Mouse (Mus musculus) midbrain, embryonic 12.5 days (tissue): ENCODE measurements around the gene Bcl2l11. TPM values are rescaled to one million over a fixed set of nuclear protein-coding genes. Genes with fewer than 3 reads are reported as not detected.

Source experiments
- ATAC-seq: fragments of 200-750 bp; cut with Nextera tagmentation; 2 replicates; pipeline ENCODE4 v1.8.0; 2017; ENCODE audit warnings: low read depth, moderate TSS enrichment, moderate library complexity; ENCODE audit not compliant: low FRiP score
- H3K27ac ChIP-seq: fragments of 300-500 bp; sonication (generic); replicated peaks from 2 replicates; pipeline ENCODE4 v1.5.1; 2016; ENCODE audit warnings: mild to moderate bottlenecking
- H3K27me3 ChIP-seq: fragments of 300-500 bp; sonication (generic); 2 replicates; pipeline ENCODE4 v1.6.1; 2016; ENCODE audit warnings: mild to moderate bottlenecking
- H3K36me3 ChIP-seq: fragments of 300-500 bp; sonication (generic); 2 replicates; pipeline ENCODE4 v1.6.1; 2016
- H3K4me1 ChIP-seq: fragments of 300-500 bp; sonication (generic); 2 replicates; pipeline ENCODE4 v1.6.1; 2016
- H3K4me2 ChIP-seq: fragments of 300-500 bp; sonication (generic); replicated peaks from 2 replicates; pipeline ENCODE4 v1.6.1; 2016; ENCODE audit warnings: mild to moderate bottlenecking, moderate library complexity
- H3K4me3 ChIP-seq: fragments of 300-500 bp; sonication (generic); 2 replicates; pipeline ENCODE4 v1.5.1; 2016; ENCODE audit warnings: mild to moderate bottlenecking
- H3K9ac ChIP-seq: fragments of 300-500 bp; sonication (generic); replicated peaks from 2 replicates; pipeline ENCODE4 v1.6.1; 2016; ENCODE audit warnings: mild to moderate bottlenecking, moderate library complexity
- H3K9me3 ChIP-seq: fragments of 300-500 bp; sonication (generic); 2 replicates; pipeline ENCODE4 v1.6.1; 2016; ENCODE audit warnings: mild to moderate bottlenecking
- WGBS: fragments of 180-500 bp; shearing (Covaris S2); methylation state at CpG from one replicate; pipeline ENCODE4 v1.1.7; 2016; 5-methylcytosine and 5-hydroxymethylcytosine counted together
- polyA plus RNA-seq: library from polyadenylated mRNA; unstranded; fragments of >200 nt; fragmentation: Nextera tagmentation; extraction: Ambion mirVana; gene quantifications from 2 replicates; pipeline ENCODE4 v1.2.1, GENCODE M21; 2016

Bcl2l11 gene
- polyA plus RNA-seq, 1 experiment from 2014 or later: 24.7 TPM

DNA sequence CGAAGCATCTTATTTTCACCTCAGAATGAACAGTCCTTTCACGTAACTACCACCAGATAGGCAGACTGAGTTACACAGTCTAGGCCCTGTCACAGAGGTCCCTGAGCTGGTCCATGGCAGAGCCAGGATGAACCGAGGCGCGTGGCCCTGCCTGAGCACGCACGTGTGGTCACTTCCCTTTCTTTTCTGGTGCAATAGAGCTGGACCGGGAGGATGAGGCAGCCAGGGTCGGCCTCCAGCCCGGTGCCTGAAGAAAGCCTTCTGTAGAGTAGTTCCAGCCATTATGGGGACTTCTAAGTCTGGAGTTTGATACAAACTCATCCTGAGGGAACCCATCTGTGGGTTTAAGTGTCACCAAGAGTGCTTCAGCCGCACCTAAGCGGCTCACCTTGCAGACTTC lies 42.1 kb downstream of the Bcl2l11 start:
- no peak for ATAC-seq

GRCm38 (mm10) chr2:128169486-128169885 lies 43.6 kb downstream of the Bcl2l11 start:
- WGBS: 83% methylated on average over 5 of the region's 5 CpGs
- H3K4me3 ChIP-seq: no peak overlapping the region
- peaks cover 7% of the 10 kb centered on the region; the same call in 1 of the 2 replicates for H3K4me1 ChIP-seq
- H3K4me2 ChIP-seq: no peak overlapping the region
- H3K9ac ChIP-seq: no peak overlapping the region
- no peaks in the 10 kb centered on the region for H3K9me3 ChIP-seq
- no peak for ATAC-seq
- no peak overlapping the region for H3K27ac ChIP-seq
- H3K36me3 ChIP-seq: no peaks in the 10 kb centered on the region
- no peaks in the 10 kb centered on the region; the same call in 1 of the 2 replicates for H3K27me3 ChIP-seq

More for the DNA sequence above, 42.1 kb downstream of the Bcl2l11 start:
- Histone ChIP-seq H3K4me1 (peaks cover 7% of the 10 kb centered on the region; the same call in 1 of the 2 replicates), H3K27me3 (no peaks in the 10 kb centered on the region), H3K27ac (no peak overlapping the region), H3K4me2 (no peak overlapping the region), H3K9ac (no peak overlapping the region), H3K4me3 (no peak overlapping the region), H3K9me3 (no peaks in the 10 kb centered on the region), H3K36me3 (no peaks in the 10 kb centered on the region)
- 96% methylated on average over 12 of the region's 12 CpGs for WGBS

DNA sequence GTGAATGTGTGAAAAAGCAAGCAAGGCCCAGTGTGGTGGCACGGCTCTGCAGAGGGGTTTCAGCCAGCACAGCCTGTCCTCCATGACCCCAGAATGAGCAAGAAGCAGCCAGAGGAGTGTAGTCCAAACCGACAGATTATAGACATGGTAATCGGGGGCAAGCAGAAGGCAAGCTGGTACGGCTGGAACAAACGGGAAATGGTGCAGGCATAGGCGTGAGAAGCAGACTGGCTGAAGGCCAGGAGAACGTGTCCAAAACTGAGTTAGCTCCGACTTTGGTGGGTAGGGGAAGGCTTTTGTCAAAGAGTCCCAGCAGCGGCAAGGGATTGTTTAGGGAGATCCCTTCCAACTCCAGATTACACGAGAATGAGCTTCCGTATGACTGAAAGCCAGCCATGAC lies 44.1 kb downstream of the Bcl2l11 start:
- Histone ChIP-seq H3K36me3 (no peaks in the 10 kb centered on the region), H3K4me1 (peaks cover 7% of the 10 kb centered on the region; the same call in 1 of the 2 replicates), H3K9ac (no peak overlapping the region), H3K27me3 (no peaks in the 10 kb centered on the region; the same call in 1 of the 2 replicates), H3K4me2 (no peak overlapping the region), H3K9me3 (no peaks in the 10 kb centered on the region), H3K27ac (no peak overlapping the region), H3K4me3 (no peak overlapping the region)
- no peak for ATAC-seq
- WGBS: 90% methylated on average over 11 of the region's 11 CpGs

- Histone ChIP-seq H3K4me1 (peaks cover 7% of the 10 kb centered on the region; the same call in 1 of the 2 replicates), H3K27ac (no peak overlapping the region), H3K4me2 (no peak overlapping the region), H3K9me3 (no peaks in the 10 kb centered on the region), H3K4me3 (no peak overlapping the region), H3K36me3 (no peaks in the 10 kb centered on the region), H3K9ac (no peak overlapping the region), H3K27me3 (no peaks in the 10 kb centered on the region; the same call in 1 of the 2 replicates)
- no peak for ATAC-seq
- WGBS: 89% methylated on average over 3 of the region's 3 CpGs
Measured at GRCm38 (mm10) chr2:128170614-128171013, 44.8 kb downstream of the Bcl2l11 start.

DNA sequence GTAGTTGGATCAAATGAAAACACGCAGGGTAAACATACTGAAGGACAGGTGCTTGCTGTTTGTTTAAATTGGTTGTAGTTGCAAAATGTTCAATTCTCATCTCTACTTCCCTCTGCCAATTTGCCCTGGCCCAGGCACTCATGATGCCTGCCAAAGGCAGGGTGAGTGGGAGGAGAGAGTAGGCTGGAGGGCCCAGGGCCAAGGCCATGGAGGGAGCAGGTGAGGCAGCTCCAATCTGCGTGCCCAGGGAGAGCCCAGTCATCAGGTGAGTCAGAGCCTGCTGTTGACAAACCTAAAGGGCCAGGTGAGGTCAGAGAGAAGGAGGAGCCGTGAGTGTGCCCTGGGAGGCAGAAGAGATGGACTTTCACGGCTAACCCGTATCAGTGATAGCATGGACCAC lies 46.4 kb downstream of the Bcl2l11 start:
- H3K4me1 ChIP-seq: peaks cover 9% of the 10 kb centered on the region
- H3K27ac ChIP-seq: no peak overlapping the region
- 95% methylated on average over 5 of the region's 5 CpGs for WGBS
- H3K36me3 ChIP-seq: no peaks in the 10 kb centered on the region
- no peak overlapping the region for H3K9ac ChIP-seq
- no peak overlapping the region for H3K4me2 ChIP-seq
- no peaks in the 10 kb centered on the region; the same call in 1 of the 2 replicates for H3K27me3 ChIP-seq
- no peaks in the 10 kb centered on the region for H3K9me3 ChIP-seq
- H3K4me3 ChIP-seq: no peak overlapping the region
- no peak for ATAC-seq

DNA sequence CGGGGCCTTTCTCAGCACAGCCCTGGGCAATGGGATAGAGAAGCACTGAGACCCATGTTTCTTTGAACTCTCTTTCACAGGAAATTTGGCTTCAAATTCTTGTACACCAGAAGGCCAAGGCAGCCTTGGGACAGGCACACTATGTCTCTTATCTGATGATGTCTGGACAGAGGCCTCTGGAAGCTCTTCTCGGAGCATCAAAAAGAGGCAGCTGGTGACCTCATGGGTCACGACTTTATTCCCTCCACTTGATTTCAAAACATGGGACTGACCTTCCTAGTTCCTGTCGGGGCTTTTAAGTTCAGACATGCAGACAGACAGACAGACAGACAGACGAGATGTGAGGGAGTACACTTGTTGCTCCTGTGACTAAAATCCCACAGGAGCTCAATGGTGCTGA lies 48.3 kb downstream of the Bcl2l11 start:
- Histone ChIP-seq H3K4me1 (peaks cover 14% of the 10 kb centered on the region), H3K9me3 (no peaks in the 10 kb centered on the region), H3K9ac (no peak overlapping the region), H3K4me3 (no peak overlapping the region), H3K4me2 (no peak overlapping the region), H3K27ac (no peak overlapping the region), H3K27me3 (no peaks in the 10 kb centered on the region; the same call in 1 of the 2 replicates), H3K36me3 (no peaks in the 10 kb centered on the region)
- 67% methylated on average over 5 of the region's 5 CpGs for WGBS
- ATAC-seq: no peak

DNA sequence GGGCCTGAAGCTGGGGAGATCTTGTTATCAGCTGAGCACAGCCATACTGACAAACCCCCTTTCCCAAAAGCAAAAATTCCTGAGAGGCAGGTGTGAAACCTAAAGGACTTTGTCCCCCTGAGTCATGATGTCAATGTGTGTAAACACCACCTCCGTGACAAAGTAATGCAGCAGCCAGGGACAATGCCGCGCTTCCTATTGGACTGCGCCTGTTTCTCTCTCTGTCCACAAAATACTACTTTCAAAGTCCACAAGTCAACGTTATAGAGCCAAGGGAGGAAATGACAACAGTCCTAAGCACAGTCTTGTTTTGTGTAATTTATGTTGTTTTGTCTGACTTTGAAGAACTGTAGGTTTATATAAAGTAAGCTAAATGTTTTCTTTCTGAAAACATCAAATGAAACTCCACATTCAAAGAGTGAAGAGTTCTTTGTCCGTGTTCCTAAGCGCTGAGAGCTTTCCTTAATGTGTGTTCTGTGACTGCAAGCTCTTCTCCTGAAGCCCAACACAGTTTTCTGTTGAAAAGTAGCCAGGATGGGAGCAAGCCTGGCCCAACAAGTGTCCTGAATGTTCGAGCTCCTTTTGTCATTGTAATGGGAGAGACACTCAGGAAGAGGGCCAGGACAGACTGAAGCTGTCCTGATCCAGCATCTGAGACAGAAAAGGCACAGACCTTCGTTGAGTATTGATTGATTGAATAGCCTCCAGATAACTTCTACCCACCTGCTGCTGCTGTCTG lies 48.9 kb downstream of the Bcl2l11 start:
- H3K4me1 ChIP-seq: peaks cover 16% of the 10 kb centered on the region
- 76% methylated on average over 9 of the region's 9 CpGs for whole genome bisulfite sequencing
- no peaks in the 10 kb centered on the region for H3K9me3 ChIP-seq
- H3K36me3 ChIP-seq: no peaks in the 10 kb centered on the region
- no peak overlapping the region for H3K27ac ChIP-seq
- ATAC-seq: no peak
- H3K9ac ChIP-seq: no peak overlapping the region
- no peak overlapping the region for H3K4me2 ChIP-seq
- H3K27me3 ChIP-seq: no peaks in the 10 kb centered on the region; the same call in 1 of the 2 replicates
- H3K4me3 ChIP-seq: no peak overlapping the region

- no peak for ATAC-seq
- Histone ChIP-seq H3K27me3 (no peaks in the 10 kb centered on the region; the same call in 1 of the 2 replicates), H3K9ac (no peak overlapping the region), H3K4me3 (no peak overlapping the region), H3K36me3 (no peaks in the 10 kb centered on the region), H3K27ac (no peak overlapping the region), H3K4me1 (peaks cover 21% of the 10 kb centered on the region), H3K4me2 (no peak overlapping the region), H3K9me3 (no peaks in the 10 kb centered on the region)
- 97% methylated on average over 6 of the region's 6 CpGs for WGBS
Measured at GRCm38 (mm10) chr2:128175625-128176024, 49.8 kb downstream of the Bcl2l11 start.

DNA sequence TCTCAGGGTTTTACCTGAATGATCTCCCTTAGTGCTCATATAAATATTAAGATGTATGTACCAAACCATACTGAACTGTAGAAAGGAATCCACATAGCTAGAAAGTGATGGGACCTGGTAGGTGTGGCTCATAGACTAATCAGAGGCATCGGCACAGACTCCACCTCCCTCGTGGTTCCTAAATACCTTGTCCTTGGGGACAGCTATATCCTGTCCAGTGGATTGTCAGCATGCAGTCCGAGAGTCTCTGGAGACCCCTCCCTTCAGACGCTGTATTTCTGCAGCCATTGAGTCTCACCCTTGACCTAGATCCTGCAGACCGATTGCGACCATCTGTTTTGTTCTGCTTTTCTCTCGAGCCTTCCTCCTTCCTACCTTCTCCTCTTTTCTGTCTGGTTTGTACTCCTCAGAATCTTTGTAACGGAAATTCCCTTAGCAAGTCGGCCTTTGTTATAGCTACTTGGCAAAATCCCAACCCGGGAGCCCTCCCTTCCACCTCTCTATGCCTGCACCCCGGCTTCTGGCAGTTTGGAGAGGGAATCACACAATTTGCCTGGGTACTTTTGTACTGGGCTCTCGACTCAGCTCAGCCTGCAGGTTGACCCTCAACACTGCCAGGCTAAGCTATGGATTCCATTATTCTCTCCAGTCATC lies 50.7 kb downstream of the Bcl2l11 start:
- Histone ChIP-seq H3K4me1 (peaks cover 21% of the 10 kb centered on the region), H3K27ac (no peak overlapping the region), H3K9me3 (no peaks in the 10 kb centered on the region), H3K27me3 (no peaks in the 10 kb centered on the region; the same call in 1 of the 2 replicates), H3K4me3 (no peak overlapping the region), H3K4me2 (no peak overlapping the region), H3K9ac (no peak overlapping the region), H3K36me3 (no peaks in the 10 kb centered on the region)
- WGBS: 61% methylated on average over 12 of the region's 12 CpGs
- ATAC-seq: no peak

DNA sequence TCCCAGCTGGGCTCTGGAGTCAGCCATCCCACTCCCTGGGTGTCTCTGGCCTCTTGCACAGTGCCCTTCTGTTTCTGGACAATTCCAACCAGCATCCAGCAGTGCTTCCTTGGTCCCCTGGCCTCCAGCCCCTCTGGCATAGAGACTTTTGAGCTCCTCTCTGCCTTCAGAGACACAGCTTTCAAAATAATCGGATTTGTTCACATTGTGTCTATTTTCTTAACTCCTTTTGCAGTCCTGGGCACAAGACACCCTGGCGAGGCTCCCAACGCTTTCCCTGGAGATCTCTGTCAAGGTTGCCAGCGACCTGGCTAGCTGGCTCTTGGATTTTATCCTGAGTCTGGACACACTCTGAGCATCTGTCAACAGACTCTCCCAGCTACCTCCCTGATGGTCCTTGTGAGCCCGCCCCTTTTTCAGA lies 51.4 kb downstream of the Bcl2l11 start:
- ATAC-seq: no peak
- Histone ChIP-seq H3K4me1 (peaks cover 21% of the 10 kb centered on the region), H3K9ac (no peak overlapping the region), H3K9me3 (no peaks in the 10 kb centered on the region), H3K4me2 (no peak overlapping the region), H3K27ac (no peak overlapping the region), H3K4me3 (no peak overlapping the region), H3K27me3 (no peaks in the 10 kb centered on the region; the same call in 1 of the 2 replicates), H3K36me3 (no peaks in the 10 kb centered on the region)
- WGBS: 56% methylated on average over 5 of the region's 5 CpGs

DNA sequence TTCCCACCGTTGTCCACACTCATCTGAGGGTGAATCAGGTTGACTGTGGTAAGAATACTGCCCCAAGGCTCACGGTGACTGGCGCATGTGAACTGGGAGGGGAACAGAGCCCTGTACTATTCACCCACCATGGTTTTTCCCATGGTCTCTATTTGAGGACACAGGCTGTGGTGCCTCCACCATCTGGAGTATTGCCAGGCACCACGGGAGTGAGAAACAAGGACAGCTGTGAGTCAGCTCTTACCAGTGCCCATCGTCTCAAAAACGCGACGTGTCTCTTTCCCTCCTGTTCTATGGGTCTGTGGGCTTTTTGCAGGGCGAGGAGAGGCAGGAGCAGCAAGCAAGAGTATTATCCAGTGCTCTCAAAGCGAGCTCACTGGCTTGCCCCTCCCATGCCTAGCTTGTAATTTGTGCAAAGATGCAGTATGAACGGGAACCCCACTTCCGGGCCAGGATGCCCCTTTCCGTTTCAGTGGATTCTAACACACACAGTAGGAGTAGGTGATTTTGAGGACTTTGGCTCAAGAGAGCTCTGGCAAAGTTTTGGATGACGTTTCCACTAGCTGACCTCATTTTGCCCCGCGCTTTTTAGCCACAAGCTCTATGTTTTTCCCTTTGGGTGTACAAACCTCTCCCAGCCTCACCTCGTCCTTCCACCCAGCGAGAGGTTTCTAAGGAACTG lies 53.4 kb downstream of the Bcl2l11 start:
- no peak overlapping the region for H3K9ac ChIP-seq
- H3K27me3 ChIP-seq: no peaks in the 10 kb centered on the region
- no peak overlapping the region for H3K27ac ChIP-seq
- no peaks in the 10 kb centered on the region for H3K36me3 ChIP-seq
- WGBS: 79% methylated on average over 18 of the region's 18 CpGs
- no peaks in the 10 kb centered on the region for H3K9me3 ChIP-seq
- no peak for ATAC-seq
- no peak overlapping the region for H3K4me2 ChIP-seq
- peaks cover 21% of the 10 kb centered on the region for H3K4me1 ChIP-seq
- no peak overlapping the region for H3K4me3 ChIP-seq
